Mouse (Mus musculus): ENCODE measurements at regions not wholly inside any gene's neighbourhood (a gene's known extent, or its start where the extent isn't known, plus 50 kb on each side); places are given as distances from the start of the nearest gene placed in this dataset.

GRCm38 (mm10) chr9:33892001-33892400 is 593.7 kb upstream of the Kirrel3 start:
- Histone ChIP-seq H3K9me3 (ENCODE audit: control insufficient read depth, low read length) (no peaks in the 10 kb centered on the region), H3K36me3 (ENCODE audit: control insufficient read depth, insufficient read depth, low read length) (no peaks in the 10 kb centered on the region), H3K9ac (ENCODE audit: low read length) (no peak overlapping the region), H3K27ac (ENCODE audit: low read depth, low read length) (no peak overlapping the region), H3K27me3 (ENCODE audit: control insufficient read depth, insufficient read depth, low read length) (no peaks in the 10 kb centered on the region), H3K4me1 (replicated peaks; ENCODE audit: control insufficient read depth, insufficient read depth, low read length) (no peaks in the 10 kb centered on the region; the same call in 1 of the 2 replicates), H3K4me3 (ENCODE audit: low read depth, low read length) (no peak overlapping the region), H3K4me2 (ENCODE audit: low read depth, low read length, severe bottlenecking) (no peak overlapping the region)
- 73% methylated on average over 3 of the region's 3 CpGs for WGBS
- ATAC-seq (replicated peaks; ENCODE audit: low FRiP score) = no peak
- DNase-seq (ENCODE audit: low spot score) = no peak

DNA sequence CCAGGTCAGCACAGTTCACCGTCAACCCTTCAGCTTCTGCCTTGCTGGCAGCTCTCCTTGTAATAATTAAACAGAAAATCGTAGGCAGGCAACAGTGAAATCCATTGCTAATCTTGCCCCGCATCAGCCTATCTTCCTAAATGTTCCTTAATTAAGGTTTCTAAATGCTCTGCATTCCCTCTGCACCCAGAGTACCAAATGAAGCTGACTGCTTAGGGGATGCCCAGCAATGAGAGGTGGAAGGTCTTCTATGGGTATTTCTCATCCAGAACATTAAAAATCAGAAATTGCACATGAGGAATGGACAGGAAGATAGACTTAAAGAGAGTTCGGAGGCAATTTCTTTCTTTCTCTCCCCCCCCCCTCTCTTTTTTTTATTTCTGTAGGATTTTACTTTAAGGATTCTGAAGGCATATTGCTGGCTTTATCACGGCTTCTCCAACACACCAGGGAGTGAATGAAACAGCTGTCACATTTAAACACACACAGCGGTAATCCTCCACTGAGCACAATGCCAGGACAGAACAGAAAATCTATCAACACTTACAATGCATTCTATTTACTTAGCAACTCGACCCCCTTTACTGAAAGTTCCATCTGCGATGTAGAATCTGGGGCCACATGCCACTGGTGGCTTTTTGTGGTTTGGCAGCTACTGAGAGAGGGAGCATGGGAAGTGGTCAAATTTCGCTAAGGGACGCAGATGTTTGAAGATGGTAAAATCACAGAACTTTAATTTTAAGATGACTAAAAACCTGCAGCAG is 584.2 kb upstream of the Kirrel3 start:
- Histone ChIP-seq H3K27me3 (ENCODE audit: control insufficient read depth, insufficient read depth, low read length) (no peaks in the 10 kb centered on the region), H3K9me3 (ENCODE audit: control insufficient read depth, low read length) (no peaks in the 10 kb centered on the region), H3K27ac (ENCODE audit: low read depth, low read length) (no peak overlapping the region), H3K9ac (ENCODE audit: low read length) (no peak overlapping the region), H3K4me1 (replicated peaks; ENCODE audit: control insufficient read depth, insufficient read depth, low read length) (peaks cover 2% of the 10 kb centered on the region; the same call in 1 of the 2 replicates), H3K36me3 (ENCODE audit: control insufficient read depth, insufficient read depth, low read length) (no peaks in the 10 kb centered on the region), H3K4me2 (ENCODE audit: low read depth, low read length, severe bottlenecking) (no peak overlapping the region), H3K4me3 (ENCODE audit: low read depth, low read length) (no peak overlapping the region)
- 34% methylated on average over 10 of the region's 10 CpGs for whole genome bisulfite sequencing
- DNase-seq (ENCODE audit: low spot score) (peak; percentile 51), ATAC-seq (replicated peaks; ENCODE audit: low FRiP score) (peak; percentile 69; the same call in 1 of the 2 replicates)

- H3K27ac ChIP-seq (ENCODE audit: low read depth, low read length) = no peak overlapping the region
- no peak overlapping the region for H3K4me2 ChIP-seq (ENCODE audit: low read depth, low read length, severe bottlenecking)
- no peaks in the 10 kb centered on the region for H3K36me3 ChIP-seq (ENCODE audit: control insufficient read depth, insufficient read depth, low read length)
- H3K4me1 ChIP-seq (replicated peaks; ENCODE audit: control insufficient read depth, insufficient read depth, low read length) = peaks cover 2% of the 10 kb centered on the region; the same call in 1 of the 2 replicates
- no peaks in the 10 kb centered on the region for H3K9me3 ChIP-seq (ENCODE audit: control insufficient read depth, low read length)
- DNase-seq (ENCODE audit: low spot score) (peak; percentile 51), ATAC-seq (replicated peaks; ENCODE audit: low FRiP score) (no peak; the same call in 1 of the 2 replicates)
- no peaks in the 10 kb centered on the region for H3K27me3 ChIP-seq (ENCODE audit: control insufficient read depth, insufficient read depth, low read length)
- WGBS = 27% methylated on average over 5 of the region's 5 CpGs
- H3K9ac ChIP-seq (ENCODE audit: low read length) = no peak overlapping the region
- no peak overlapping the region for H3K4me3 ChIP-seq (ENCODE audit: low read depth, low read length)
These were observed 581.6 kb upstream of the Kirrel3 start for GRCm38 (mm10) chr9:33903991-33904570.

- ATAC-seq (replicated peaks; ENCODE audit: low FRiP score) (no peak), DNase-seq (ENCODE audit: low spot score) (no peak)
- no peak overlapping the region for H3K4me3 ChIP-seq (ENCODE audit: low read depth, low read length)
These were observed 570.8 kb upstream of the Kirrel3 start for GRCm38 (mm10) chr9:33914919-33915318.

DNA sequence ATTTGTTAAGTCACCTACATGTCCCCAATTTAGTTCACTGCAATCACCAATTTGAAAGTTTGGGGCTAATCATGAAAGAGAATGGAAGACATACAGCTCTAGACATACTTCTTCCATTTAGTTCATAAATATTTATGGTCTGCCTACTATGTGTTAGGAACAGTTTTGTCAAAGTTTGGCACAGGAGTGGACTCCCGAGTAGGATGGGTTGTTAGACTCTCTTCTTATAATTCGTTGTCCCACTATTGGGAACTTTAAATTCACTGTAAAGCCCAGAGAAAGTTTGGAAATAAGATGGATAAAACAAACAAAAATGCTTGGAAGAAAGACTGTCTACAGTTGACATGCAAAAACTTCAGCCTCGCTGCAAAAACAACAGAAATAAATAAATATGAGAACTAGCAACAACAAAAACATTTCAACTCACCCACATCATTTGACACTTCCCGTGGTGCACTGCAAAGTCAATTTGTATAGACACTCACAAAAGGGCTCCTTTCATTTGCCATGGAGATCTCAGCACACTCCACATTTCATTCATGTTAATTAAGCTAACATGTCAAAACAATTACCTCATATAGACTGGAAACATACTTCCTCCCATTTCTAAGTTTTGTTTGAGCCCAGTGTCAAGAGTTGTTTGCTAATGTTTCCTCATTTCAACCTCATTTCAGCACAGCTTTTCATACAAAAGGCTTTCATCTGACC is 570.2 kb upstream of the Kirrel3 start:
- Histone ChIP-seq H3K9me3 (ENCODE audit: control insufficient read depth, low read length) (no peaks in the 10 kb centered on the region), H3K4me1 (replicated peaks; ENCODE audit: control insufficient read depth, insufficient read depth, low read length) (no peaks in the 10 kb centered on the region), H3K36me3 (ENCODE audit: control insufficient read depth, insufficient read depth, low read length) (no peaks in the 10 kb centered on the region), H3K27ac (ENCODE audit: low read depth, low read length) (no peak overlapping the region), H3K9ac (ENCODE audit: low read length) (no peak overlapping the region), H3K27me3 (ENCODE audit: control insufficient read depth, insufficient read depth, low read length) (no peaks in the 10 kb centered on the region), H3K4me3 (ENCODE audit: low read depth, low read length) (no peak overlapping the region), H3K4me2 (ENCODE audit: low read depth, low read length, severe bottlenecking) (no peak overlapping the region)
- DNase-seq (ENCODE audit: low spot score) (no peak), ATAC-seq (replicated peaks; ENCODE audit: low FRiP score) (no peak)
- WGBS = 68% methylated on average over 4 of the region's 4 CpGs

More at GRCm38 (mm10) chr9:33914919-33915318, 570.8 kb upstream of the Kirrel3 start:
- Histone ChIP-seq H3K9ac (ENCODE audit: low read length) (no peak overlapping the region), H3K36me3 (ENCODE audit: control insufficient read depth, insufficient read depth, low read length) (no peaks in the 10 kb centered on the region), H3K9me3 (ENCODE audit: control insufficient read depth, low read length) (no peaks in the 10 kb centered on the region), H3K4me1 (replicated peaks; ENCODE audit: control insufficient read depth, insufficient read depth, low read length) (no peaks in the 10 kb centered on the region), H3K27me3 (ENCODE audit: control insufficient read depth, insufficient read depth, low read length) (no peaks in the 10 kb centered on the region), H3K27ac (ENCODE audit: low read depth, low read length) (no peak overlapping the region), H3K4me2 (ENCODE audit: low read depth, low read length, severe bottlenecking) (no peak overlapping the region)
- 92% methylated on average over 4 of the region's 4 CpGs for WGBS

DNA sequence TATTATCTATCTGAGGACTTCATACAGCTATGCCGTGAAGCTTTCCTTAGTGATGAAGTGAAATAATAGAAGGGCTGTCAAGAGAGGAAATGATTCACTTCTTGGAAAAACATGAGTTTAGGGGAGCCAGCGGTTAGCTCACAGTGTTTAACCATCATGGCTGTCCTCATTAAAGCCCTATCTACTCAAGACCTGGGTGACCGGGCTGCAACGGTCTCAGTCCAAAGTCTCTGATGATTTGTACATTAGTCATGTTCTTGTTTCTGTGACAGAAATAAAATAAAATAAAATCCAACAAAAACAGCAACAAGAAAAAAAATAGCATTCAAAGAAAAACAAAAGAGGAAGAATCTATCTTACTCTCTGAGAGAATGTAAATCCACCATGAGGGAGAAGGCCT is 555.4 kb upstream of the Kirrel3 start:
- DNase-seq (ENCODE audit: low spot score) (no peak), ATAC-seq (replicated peaks; ENCODE audit: low FRiP score) (no peak)
- Histone ChIP-seq H3K4me3 (ENCODE audit: low read depth, low read length) (no peak overlapping the region), H3K9me3 (ENCODE audit: control insufficient read depth, low read length) (no peaks in the 10 kb centered on the region), H3K9ac (ENCODE audit: low read length) (no peak overlapping the region), H3K4me2 (ENCODE audit: low read depth, low read length, severe bottlenecking) (no peak overlapping the region), H3K27me3 (ENCODE audit: control insufficient read depth, insufficient read depth, low read length) (no peaks in the 10 kb centered on the region), H3K36me3 (ENCODE audit: control insufficient read depth, insufficient read depth, low read length) (no peaks in the 10 kb centered on the region), H3K4me1 (replicated peaks; ENCODE audit: control insufficient read depth, insufficient read depth, low read length) (no peaks in the 10 kb centered on the region), H3K27ac (ENCODE audit: low read depth, low read length) (no peak overlapping the region)
- 91% methylated on average over 4 of the region's 4 CpGs for WGBS

GRCm38 (mm10) chr9:33934071-33934470 is 551.6 kb upstream of the Kirrel3 start:
- Histone ChIP-seq H3K27ac (ENCODE audit: low read depth, low read length) (no peak overlapping the region), H3K4me3 (ENCODE audit: low read depth, low read length) (no peak overlapping the region), H3K9me3 (ENCODE audit: control insufficient read depth, low read length) (no peaks in the 10 kb centered on the region), H3K4me1 (replicated peaks; ENCODE audit: control insufficient read depth, insufficient read depth, low read length) (no peaks in the 10 kb centered on the region), H3K36me3 (ENCODE audit: control insufficient read depth, insufficient read depth, low read length) (no peaks in the 10 kb centered on the region), H3K9ac (ENCODE audit: low read length) (no peak overlapping the region), H3K4me2 (ENCODE audit: low read depth, low read length, severe bottlenecking) (no peak overlapping the region), H3K27me3 (ENCODE audit: control insufficient read depth, insufficient read depth, low read length) (no peaks in the 10 kb centered on the region)
- DNase-seq (ENCODE audit: low spot score) = no peak
- no peak for ATAC-seq (replicated peaks; ENCODE audit: low FRiP score)
- 88% methylated on average over 5 of the region's 5 CpGs for WGBS

DNA sequence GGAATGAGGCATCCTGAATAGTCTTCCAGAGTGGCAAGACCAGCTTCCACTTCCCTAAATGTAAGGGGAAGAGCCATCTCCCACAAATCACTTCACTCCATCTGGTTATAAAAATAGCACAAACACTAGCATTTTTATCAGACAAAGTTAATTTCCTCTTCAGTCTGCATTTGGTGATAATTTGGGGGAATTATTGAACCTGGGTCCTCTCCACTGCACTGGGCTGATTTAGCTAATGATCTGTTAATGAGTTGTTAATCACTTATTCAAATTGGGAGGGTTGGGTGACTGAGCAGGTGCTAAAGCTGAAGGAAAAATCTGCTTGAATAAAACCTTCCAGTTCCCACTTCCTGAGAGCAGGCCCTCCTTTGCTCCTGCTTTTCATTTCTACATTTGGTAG is 531.4 kb upstream of the Kirrel3 start:
- no peaks in the 10 kb centered on the region for H3K9me3 ChIP-seq (ENCODE audit: control insufficient read depth, low read length)
- ATAC-seq (replicated peaks; ENCODE audit: low FRiP score) (no peak), DNase-seq (ENCODE audit: low spot score) (no peak)
- H3K4me1 ChIP-seq (replicated peaks; ENCODE audit: control insufficient read depth, insufficient read depth, low read length) = no peaks in the 10 kb centered on the region
- no peak overlapping the region for H3K27ac ChIP-seq (ENCODE audit: low read depth, low read length)
- H3K27me3 ChIP-seq (ENCODE audit: control insufficient read depth, insufficient read depth, low read length) = no peaks in the 10 kb centered on the region
- no peak overlapping the region for H3K9ac ChIP-seq (ENCODE audit: low read length)
- H3K36me3 ChIP-seq (ENCODE audit: control insufficient read depth, insufficient read depth, low read length) = no peaks in the 10 kb centered on the region
- H3K4me3 ChIP-seq (ENCODE audit: low read depth, low read length) = no peak overlapping the region
- H3K4me2 ChIP-seq (ENCODE audit: low read depth, low read length, severe bottlenecking) = no peak overlapping the region
